Mouse (Mus musculus): ENCODE results near the gene Dclre1b.
"Not testable (repeated sequence)": the region's sequence is repeated elsewhere in the genome, so short reads cannot be mapped to it uniquely, and the experiment has no call there.

The Dclre1b gene

DNA sequence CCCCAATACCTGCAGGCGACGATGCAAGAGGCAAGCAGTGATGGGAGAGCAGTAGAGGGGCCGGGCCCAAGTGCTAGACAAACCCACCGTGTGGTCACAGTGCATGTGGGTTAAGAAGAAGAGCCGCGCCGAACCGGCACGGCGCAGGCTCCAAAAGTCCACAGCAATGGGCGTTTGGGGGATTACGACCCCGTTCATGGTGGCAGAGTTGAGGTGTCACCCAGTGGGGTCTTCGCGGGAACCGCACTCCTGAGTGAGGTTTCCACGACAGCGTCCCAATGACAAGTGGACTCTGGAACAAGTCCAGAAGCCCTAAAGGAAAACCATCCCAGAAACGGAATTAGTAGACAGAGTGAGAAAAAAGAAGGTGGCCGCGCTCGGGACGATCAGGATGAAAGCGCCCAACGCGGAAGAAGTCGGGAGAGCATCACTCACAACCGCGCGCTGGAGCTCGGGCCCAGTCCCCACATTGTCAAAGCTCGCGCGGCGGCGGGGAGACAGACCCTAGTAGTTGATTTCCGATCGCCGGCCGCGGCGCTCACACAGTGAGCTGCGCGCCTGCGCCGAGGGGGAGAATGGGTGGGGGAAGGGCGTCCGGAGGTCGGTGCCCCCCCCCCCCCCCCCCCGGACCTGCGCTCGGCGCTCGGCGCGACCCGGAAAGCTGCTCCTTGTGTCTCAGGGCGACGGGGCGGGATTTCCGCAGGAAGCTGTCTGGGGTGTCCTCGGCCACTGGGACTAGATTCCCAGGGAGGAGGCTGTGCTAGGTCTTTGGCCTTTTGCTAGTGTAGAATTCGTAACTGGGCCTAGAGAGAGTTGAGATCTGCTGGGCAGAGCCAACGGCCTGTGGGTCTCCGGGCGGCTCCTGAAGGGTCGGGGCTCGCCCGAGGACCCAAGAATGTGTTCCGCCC lies at the start of gene Dclre1b, which contains the start of the genes Ap4b1 and Gm43064:
Gene Dclre1b (minus strand): TSS at position 554 of the 908 bp plus-strand sequence.
Gene Ap4b1 (plus strand): TSS at position 630 of the 908 bp plus-strand sequence.
Gene Gm43064 (plus strand): TSS at position 683 of the 908 bp plus-strand sequence.
- in situ Hi-C loops (cut with MboI, MseI): no loop called here

GRCm38 (mm10) chr3:103857977-103858563 lies 48.8 kb upstream of the Dclre1b start:
- in situ Hi-C loops (cut with MboI, MseI): loop anchor here in 1 of 2 experiments (5.0 kb wide), 1 partner anchor 66 kb away; the partner anchor contains the start of gene Hipk1

DNA sequence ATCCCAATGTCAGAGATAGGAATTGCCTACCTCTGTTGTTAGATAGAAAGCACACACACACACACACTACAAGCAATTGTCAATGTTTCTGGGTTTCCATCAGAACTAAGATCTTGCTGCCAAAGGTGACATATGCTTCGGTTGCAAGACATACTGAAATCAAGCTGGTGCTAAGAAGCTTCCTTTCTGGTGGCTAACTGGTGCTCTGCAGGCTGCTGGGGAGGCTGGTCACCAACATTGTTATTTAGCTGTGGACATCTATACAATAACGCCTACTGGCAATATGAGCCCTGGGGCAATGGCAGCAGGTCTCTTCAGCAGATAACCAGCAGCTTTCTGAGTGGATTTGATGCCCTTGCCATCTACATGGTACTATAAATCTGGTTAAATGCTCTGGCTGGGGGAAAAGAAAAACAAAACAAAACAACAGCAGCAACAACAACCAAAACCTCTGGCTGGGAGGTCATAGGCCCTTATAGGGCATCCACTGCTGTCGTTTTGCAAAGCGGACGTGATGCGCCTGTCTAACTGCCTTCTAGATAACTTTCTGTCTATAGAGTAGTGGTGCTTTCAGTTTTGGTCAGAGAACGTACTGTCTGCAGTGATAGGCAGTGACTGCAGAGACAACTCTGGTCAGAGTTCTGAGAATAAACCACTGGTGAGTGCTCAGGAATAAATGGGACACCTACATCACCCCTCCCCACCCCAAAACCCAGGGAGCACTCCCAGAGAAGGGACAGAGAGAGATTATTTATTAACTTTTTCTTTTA lies 48.0 kb upstream of the Dclre1b start:
- in situ Hi-C loops (cut with MboI, MseI): loop anchor here in 1 of 2 experiments (5.0 kb wide), 1 partner anchor 65 kb away; the partner anchor contains the start of gene Hipk1

DNA sequence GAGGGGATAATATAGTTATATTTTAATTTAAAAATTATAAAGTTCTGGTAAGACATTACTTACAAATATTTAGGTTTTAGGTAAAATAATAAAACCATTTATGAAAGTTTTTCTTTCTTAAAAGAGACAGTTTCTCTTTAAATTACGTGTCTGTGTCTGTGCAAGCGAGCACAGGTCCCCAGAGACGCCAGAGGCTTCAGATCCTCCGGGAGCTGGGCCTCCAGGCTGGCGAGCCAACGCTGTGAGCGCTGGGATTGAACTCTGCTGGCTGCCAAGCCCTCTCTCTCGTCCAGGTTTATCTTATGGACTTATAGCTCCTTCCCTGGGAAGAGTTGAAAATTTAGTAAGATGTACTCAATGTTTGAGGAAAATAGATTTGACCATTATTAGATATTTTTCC lies 44.6 kb upstream of the Dclre1b start:
- in situ Hi-C loops (cut with MboI, MseI): loop anchor here (5.0 kb wide), 1 partner anchor 33 kb away; no protein-coding TSS in a partner anchor

- in situ Hi-C loops (cut with MboI, MseI): loop anchor here (5.0 kb wide), 1 partner anchor 35 kb away; no protein-coding TSS in a partner anchor
These were observed 43.5 kb upstream of the Dclre1b start for GRCm38 (mm10) chr3:103852565-103853299.

- in situ Hi-C loops (cut with MboI, MseI): loop anchor here (5.0 kb wide), 1 partner anchor 35 kb away; no protein-coding TSS in a partner anchor
These were observed 42.6 kb upstream of the Dclre1b start for GRCm38 (mm10) chr3:103851882-103852281.

- in situ Hi-C loops (cut with MboI, MseI): loop anchor here (5.0 kb wide), 1 partner anchor 36 kb away; no protein-coding TSS in a partner anchor
These were observed 42.2 kb upstream of the Dclre1b start for GRCm38 (mm10) chr3:103851481-103851880.

DNA sequence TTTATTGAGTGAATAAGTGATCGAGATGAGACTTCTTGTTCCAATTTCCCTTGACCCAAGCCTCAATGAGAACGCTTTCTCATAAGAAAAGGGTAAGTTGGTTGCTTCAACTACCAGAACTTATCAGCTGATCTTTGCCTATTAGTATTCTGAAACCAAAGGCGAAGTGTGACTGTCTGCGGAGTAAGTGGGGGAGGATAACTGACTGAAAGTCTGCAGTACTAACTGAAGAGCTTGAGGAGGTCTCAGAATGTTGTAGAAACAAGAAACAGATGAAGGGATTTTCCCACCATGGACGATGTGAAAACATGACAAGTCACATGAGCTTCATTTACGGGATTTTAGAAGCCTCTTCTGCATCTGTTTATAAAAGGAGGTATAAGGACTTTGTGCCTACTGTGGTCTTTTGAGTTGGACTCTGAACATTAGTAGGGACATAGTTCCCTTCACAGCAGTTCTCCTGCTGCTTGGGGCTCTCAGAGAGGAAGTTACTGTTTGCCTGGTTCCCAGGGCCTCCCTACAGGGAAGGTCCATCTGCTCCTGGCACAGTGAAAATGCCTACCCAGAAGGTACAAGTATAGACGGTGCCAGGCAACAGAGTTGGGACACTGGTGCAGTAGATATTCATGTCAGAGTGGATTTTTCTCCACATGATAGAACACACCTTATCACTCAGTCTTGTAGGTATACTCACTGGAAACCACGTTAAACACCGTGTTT lies 41.6 kb upstream of the Dclre1b start:
- in situ Hi-C loops (cut with MboI, MseI): loop anchor here (5.0 kb wide), 1 partner anchor 36 kb away; no protein-coding TSS in a partner anchor

GRCm38 (mm10) chr3:103840946-103841345 lies 31.7 kb upstream of the Dclre1b start:
- in situ Hi-C loops (cut with MboI, MseI): not testable (repeated sequence)

GRCm38 (mm10) chr3:103840195-103840594 lies 31.0 kb upstream of the Dclre1b start:
- in situ Hi-C loops (cut with MboI, MseI): not testable (repeated sequence)

- in situ Hi-C loops (cut with MboI, MseI): loop anchor here in 1 of 2 experiments (10.0 kb wide), 1 partner anchor 395 kb away; no protein-coding TSS in a partner anchor
These were observed 30.5 kb upstream of the Dclre1b start for GRCm38 (mm10) chr3:103839711-103840110.

- in situ Hi-C loops (cut with MboI, MseI): loop anchor here in 1 of 2 experiments (10.0 kb wide), 1 partner anchor 392 kb away; no protein-coding TSS in a partner anchor
These were observed 27.2 kb upstream of the Dclre1b start for GRCm38 (mm10) chr3:103836453-103836852.

- in situ Hi-C loops (cut with MboI, MseI): loop anchor here in 1 of 2 experiments (10.0 kb wide), 1 partner anchor 391 kb away; no protein-coding TSS in a partner anchor
These were observed 26.7 kb upstream of the Dclre1b start for GRCm38 (mm10) chr3:103835951-103836310.

- in situ Hi-C loops (cut with MboI, MseI): loop anchor here in 1 of 2 experiments (10.0 kb wide), 1 partner anchor 391 kb away; no protein-coding TSS in a partner anchor
These were observed 26.2 kb upstream of the Dclre1b start for GRCm38 (mm10) chr3:103835272-103835950.

DNA sequence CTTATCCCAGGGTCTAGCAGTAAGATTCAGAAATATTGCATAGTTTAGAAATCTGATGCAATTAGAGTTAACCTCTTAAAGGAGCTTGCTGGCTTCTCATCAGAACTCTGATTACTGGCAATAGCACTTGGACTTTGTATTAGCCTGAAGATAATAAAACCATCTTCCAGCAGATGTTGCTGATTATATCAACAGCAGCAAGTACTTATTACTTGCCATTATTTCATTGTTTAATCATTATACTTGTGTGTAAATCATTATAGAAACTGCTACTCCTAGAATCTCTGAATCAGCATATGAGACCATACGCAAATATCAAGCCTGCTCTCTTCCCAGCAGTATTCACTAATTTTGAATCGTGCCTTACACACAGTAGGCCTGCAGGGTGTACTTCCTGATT lies 24.8 kb upstream of the Dclre1b start:
- in situ Hi-C loops (cut with MboI, MseI): loop anchor here in 1 of 2 experiments (10.0 kb wide), 1 partner anchor 389 kb away; no protein-coding TSS in a partner anchor

GRCm38 (mm10) chr3:103832426-103832825 lies 23.2 kb upstream of the Dclre1b start, which contains the start of gene Bcl2l15:
TSS of gene Bcl2l15 (plus strand) at chr3:103832601.
- in situ Hi-C loops (cut with MboI, MseI): loop anchor here in 1 of 2 experiments (10.0 kb wide), 1 partner anchor 388 kb away; no protein-coding TSS in a partner anchor

- in situ Hi-C loops (cut with MboI, MseI): loop anchor here in 1 of 2 experiments (10.0 kb wide), 1 partner anchor 386 kb away; no protein-coding TSS in a partner anchor
These were observed 21.9 kb upstream of the Dclre1b start for GRCm38 (mm10) chr3:103831146-103831545.

DNA sequence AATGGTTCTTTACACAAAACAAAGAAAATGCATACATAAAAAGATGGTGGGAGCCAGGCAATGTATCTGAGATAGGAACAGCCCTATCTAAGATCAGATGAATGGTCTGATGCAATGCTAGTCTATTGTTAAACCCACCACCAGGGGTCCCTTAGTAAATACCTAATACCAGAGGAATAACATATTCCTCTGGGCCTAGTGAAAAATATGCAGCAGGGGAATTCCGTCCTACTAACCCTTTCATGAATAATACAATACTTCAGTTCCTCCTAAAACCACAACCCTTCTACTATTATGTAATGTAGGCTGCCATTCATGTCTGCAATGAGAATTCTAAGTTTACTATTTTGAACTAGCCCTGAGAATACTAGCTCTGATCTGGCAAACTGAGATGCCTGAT lies 21.4 kb upstream of the Dclre1b start:
- in situ Hi-C loops (cut with MboI, MseI): loop anchor here in 1 of 2 experiments (10.0 kb wide), 1 partner anchor 386 kb away; no protein-coding TSS in a partner anchor
